Mouse (Mus musculus): ENCODE results near the gene Hamp2. TPM values are rescaled to one million over a fixed set of nuclear protein-coding genes. Genes with fewer than 3 reads are reported as not detected.
"Not testable (repeated sequence)": the region's sequence is repeated elsewhere in the genome, so short reads cannot be mapped to it uniquely, and the experiment has no call there.

Gene Hamp2
- polyA plus RNA-seq, 1 experiment from 2014 or later, result not detected

DNA sequence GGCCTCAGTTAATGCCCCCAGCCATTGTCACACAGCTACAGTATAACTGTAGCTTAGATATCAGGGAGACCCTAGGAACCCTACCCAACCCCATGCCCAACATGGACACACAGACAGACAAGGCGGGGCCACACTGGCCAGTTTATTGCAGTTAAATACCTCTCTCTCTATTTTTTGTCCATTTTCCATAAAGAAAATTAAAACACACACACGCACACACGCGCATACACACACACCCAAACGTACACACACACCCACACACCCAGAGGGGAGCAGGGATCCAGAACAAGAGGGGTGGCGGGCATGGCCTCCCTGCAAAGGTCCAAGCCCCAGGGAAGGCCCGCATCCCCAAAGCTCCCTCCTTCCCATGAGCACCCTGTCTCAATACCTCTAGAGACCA lies 21.4 kb upstream of the Hamp2 start:
- no peak for ATAC-seq (ENCODE audit: low read depth)
- H3K4me2 ChIP-seq, result no peak overlapping the region
- peaks cover 42% of the 10 kb centered on the region for H3K36me3 ChIP-seq
- no peaks in the 10 kb centered on the region for H3K9me3 ChIP-seq
- no peak overlapping the region for H3K9ac ChIP-seq
- no peaks in the 10 kb centered on the region for H3K4me1 ChIP-seq (replicated peaks)
- no peak overlapping the region for H3K27ac ChIP-seq (replicated peaks)
- no peak overlapping the region for H3K4me3 ChIP-seq
- WGBS, result 96% methylated on average over 7 of the region's 7 CpGs
- no peaks in the 10 kb centered on the region for H3K27me3 ChIP-seq

DNA sequence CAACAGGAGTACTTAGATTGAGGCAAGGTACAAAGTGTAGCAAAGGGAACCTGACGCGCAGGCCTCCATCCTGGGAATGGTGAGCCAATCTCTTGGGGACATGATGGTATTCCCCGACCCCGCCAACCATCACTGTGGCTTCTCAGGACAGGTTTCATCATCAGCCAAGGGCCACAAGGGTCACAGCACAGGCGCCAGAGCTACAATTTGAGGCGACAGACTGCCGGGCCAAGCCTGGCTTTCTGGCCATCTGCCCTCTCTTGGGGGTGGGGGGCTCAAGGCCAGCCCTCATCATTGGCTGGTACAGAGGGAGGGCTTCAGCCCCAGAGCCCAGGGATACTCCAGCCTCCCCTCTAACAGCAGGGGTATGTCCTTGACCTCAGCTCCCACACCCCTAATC lies 21.0 kb upstream of the Hamp2 start:
- WGBS, result 93% methylated on average over 7 of the region's 7 CpGs
- H3K36me3 ChIP-seq, result peaks cover 38% of the 10 kb centered on the region
- H3K4me1 ChIP-seq (replicated peaks); ATAC-seq (ENCODE audit: low read depth); H3K9ac ChIP-seq; H3K9me3 ChIP-seq; H3K27ac ChIP-seq (replicated peaks); H3K27me3 ChIP-seq; H3K4me2 ChIP-seq; H3K4me3 ChIP-seq: not testable (repeated sequence)

- not testable (repeated sequence) for H3K4me3 ChIP-seq; H3K27ac ChIP-seq (replicated peaks); H3K9me3 ChIP-seq; H3K4me1 ChIP-seq (replicated peaks); ATAC-seq (ENCODE audit: low read depth); H3K27me3 ChIP-seq; H3K4me2 ChIP-seq; H3K9ac ChIP-seq
- peaks cover 30% of the 10 kb centered on the region for H3K36me3 ChIP-seq
- WGBS, result 67% methylated on average over 2 of the region's 2 CpGs
Observed at GRCm38 (mm10) chr7:30944706-30945105, 20.2 kb upstream of the Hamp2 start.

GRCm38 (mm10) chr7:30943909-30944635 lies 19.6 kb upstream of the Hamp2 start, which contains the start of gene Hamp:
Gene Hamp, minus strand, starts transcription at chr7:30944032.
- 78% methylated on average over 9 of the region's 9 CpGs for WGBS
- Histone ChIP-seq H3K27me3 (no peaks in the 10 kb centered on the region), H3K9ac (no peak within 1 kb of the TSS), H3K4me2 (no peak within 1 kb of the TSS), H3K4me1 (replicated peaks) (no peaks in the 10 kb centered on the region), H3K9me3 (no peaks in the 10 kb centered on the region), H3K27ac (replicated peaks) (no peak within 1 kb of the TSS), H3K4me3 (no peak within 1 kb of the TSS), H3K36me3 (peaks cover 24% of the 10 kb centered on the region)
- ATAC-seq (ENCODE audit: low read depth), result no peak

DNA sequence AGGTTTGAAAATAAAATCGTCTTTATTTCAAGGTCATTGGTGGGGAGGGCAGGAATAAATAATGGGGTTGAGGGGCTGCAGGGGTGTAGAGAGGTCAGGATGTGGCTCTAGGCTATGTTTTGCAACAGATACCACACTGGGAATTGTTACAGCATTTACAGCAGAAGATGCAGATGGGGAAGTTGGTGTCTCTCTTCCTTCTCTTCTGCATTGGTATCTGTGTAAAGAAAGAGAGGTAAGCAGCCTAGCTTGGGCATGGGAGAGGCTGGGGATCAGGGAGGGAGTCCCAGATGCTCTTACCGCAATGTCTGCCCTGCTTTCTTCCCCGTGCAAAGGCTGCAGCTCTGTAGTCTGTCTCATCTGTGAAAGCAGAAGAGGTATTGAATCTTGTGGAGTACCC lies 17.9 kb upstream of the Hamp2 start:
- WGBS, result 65% methylated on average over 3 of the region's 3 CpGs
- ATAC-seq (ENCODE audit: low read depth), result not testable (repeated sequence)

GRCm38 (mm10) chr7:30940070-30940469 lies 15.6 kb upstream of the Hamp2 start:
- WGBS, result 77% methylated on average over 1 of the region's 1 CpGs
- not testable (repeated sequence) for H3K9me3 ChIP-seq; H3K9ac ChIP-seq; H3K4me3 ChIP-seq; H3K27ac ChIP-seq (replicated peaks); H3K4me1 ChIP-seq (replicated peaks); H3K4me2 ChIP-seq; ATAC-seq (ENCODE audit: low read depth); H3K36me3 ChIP-seq; H3K27me3 ChIP-seq

More for the DNA sequence above, 17.9 kb upstream of the Hamp2 start:
- H3K27ac ChIP-seq (replicated peaks); H3K27me3 ChIP-seq; H3K4me1 ChIP-seq (replicated peaks); H3K4me3 ChIP-seq; H3K9me3 ChIP-seq; H3K9ac ChIP-seq; H3K4me2 ChIP-seq: not testable (repeated sequence)
- peaks cover 15% of the 10 kb centered on the region for H3K36me3 ChIP-seq

DNA sequence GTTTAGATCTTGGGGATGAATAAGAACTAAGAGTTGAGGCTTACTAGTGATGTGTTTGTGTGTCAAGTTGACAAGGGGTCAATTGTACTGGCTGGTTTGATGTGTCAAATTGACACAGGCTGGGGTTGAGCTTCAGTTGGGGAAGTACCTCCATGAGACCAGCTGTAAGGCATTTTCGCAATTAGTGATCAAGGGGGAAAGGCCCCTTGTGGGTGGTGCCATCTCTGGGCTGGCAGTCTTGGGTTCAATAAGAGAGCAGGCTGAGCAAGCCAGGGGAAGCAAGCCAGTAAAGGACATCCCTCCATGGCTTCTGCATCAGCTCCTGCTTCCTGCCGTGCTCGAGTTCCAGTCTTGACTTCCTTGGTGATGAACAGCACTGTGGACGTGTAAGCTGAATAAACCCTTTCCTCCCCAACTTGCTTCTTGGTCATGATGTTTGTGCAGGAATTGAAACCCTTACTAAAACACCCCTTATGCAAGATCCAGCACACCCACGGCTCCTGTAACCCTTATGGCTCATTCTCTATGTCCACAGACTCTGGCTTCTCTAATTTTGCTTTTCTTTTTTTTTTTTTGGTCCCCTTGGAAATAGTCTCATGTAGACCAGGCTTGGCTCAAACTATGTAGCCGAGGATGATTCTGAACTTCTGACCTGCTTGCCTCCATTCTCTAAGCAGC lies 11.1 kb upstream of the Hamp2 start:
- H3K4me1 ChIP-seq (replicated peaks); H3K27me3 ChIP-seq; H3K4me3 ChIP-seq; H3K9me3 ChIP-seq; H3K27ac ChIP-seq (replicated peaks); H3K4me2 ChIP-seq; ATAC-seq (ENCODE audit: low read depth); H3K36me3 ChIP-seq; H3K9ac ChIP-seq: not testable (repeated sequence)
- WGBS, result 85% methylated on average over 6 of the region's 6 CpGs

DNA sequence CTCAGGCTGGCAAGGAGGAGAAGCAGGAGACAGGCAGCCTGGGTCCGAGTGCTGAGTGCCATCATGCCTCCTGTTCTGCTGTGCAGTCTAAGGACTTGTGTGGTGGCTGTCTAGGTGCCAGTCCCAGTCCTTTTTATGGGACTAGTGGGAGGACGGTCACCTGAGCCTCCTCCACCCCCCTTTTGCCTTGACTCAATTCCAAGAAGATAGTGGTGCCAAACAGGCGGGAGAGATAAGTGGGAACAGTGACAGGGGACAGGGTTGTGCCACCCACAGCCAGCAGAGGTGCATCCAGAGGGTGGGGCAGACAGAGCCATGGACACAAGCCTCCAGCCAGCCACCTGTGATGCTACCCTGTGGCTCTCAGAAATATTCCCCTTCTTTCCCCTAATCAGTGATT lies 410 bp downstream of the Hamp2 start:
- Histone ChIP-seq H3K9ac (no peak overlapping the region), H3K9me3 (no peaks in the 10 kb centered on the region), H3K36me3 (no peaks in the 10 kb centered on the region), H3K4me2 (no peak overlapping the region), H3K27ac (replicated peaks) (no peak overlapping the region), H3K4me1 (replicated peaks) (no peaks in the 10 kb centered on the region), H3K4me3 (no peak overlapping the region), H3K27me3 (no peaks in the 10 kb centered on the region)
- WGBS, result 71% methylated on average over 3 of the region's 3 CpGs
- ATAC-seq (ENCODE audit: low read depth), result no peak

- not testable (repeated sequence) for H3K27me3 ChIP-seq; H3K4me1 ChIP-seq (replicated peaks); H3K27ac ChIP-seq (replicated peaks); H3K9ac ChIP-seq; H3K4me3 ChIP-seq; H3K36me3 ChIP-seq; H3K4me2 ChIP-seq; ATAC-seq (ENCODE audit: low read depth); H3K9me3 ChIP-seq
- WGBS, result 55% methylated on average over 3 of the region's 3 CpGs
Observed at GRCm38 (mm10) chr7:30922490-30922889, 2.0 kb downstream of the Hamp2 start.

DNA sequence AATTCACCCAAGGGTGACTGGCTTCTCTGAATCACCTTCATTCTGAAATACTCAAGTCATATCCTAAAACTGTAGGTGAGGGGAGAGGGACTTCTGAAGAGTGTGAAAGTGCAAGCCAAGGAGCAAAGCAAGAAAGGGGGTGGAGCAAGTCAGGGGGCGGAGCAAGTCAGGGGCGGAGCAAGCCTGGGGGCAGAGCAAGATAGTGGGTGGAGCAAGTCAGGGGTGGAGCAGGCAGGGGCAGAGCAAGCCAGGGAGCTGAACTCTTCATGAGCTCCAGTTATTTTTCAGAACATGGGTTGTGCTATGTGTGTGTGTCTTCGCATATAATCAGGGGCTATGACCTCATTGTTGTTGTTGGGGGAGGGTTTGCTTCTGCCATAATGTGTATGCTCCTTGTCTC lies 4.3 kb downstream of the Hamp2 start:
- 54% methylated on average over 3 of the region's 3 CpGs for WGBS
- Histone ChIP-seq H3K9me3 (no peaks in the 10 kb centered on the region), H3K4me2 (no peak overlapping the region), H3K4me3 (no peak overlapping the region), H3K27ac (replicated peaks) (no peak overlapping the region), H3K4me1 (replicated peaks) (no peaks in the 10 kb centered on the region), H3K27me3 (no peaks in the 10 kb centered on the region), H3K36me3 (no peaks in the 10 kb centered on the region), H3K9ac (no peak overlapping the region)
- no peak for ATAC-seq (ENCODE audit: low read depth)

DNA sequence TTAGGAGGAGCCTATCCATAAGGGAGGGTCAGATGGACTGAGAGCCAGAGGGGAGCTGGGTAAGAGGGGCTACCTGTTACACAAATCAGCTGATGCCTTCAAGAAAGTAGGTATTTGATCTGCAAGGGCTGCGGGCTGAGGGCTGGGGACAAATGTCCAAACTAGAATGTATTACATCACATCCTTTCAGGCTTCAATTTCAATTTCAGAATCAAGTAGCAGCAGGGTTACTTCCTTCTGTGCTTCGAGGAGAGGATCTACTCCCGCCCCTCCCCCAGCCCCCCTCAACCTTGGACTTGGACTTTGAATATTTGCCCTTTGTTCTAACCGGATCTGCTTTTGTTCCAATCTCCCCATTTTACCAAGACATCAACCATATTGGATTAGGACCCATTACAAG lies 7.3 kb downstream of the Hamp2 start:
- Histone ChIP-seq H3K4me2 (no peak overlapping the region), H3K9me3 (no peaks in the 10 kb centered on the region), H3K9ac (no peak overlapping the region), H3K4me3 (no peak overlapping the region), H3K27me3 (no peaks in the 10 kb centered on the region), H3K27ac (replicated peaks) (no peak overlapping the region), H3K36me3 (no peaks in the 10 kb centered on the region), H3K4me1 (replicated peaks) (no peaks in the 10 kb centered on the region)
- WGBS, result 63% methylated on average over 4 of the region's 4 CpGs
- ATAC-seq (ENCODE audit: low read depth), result no peak

GRCm38 (mm10) chr7:30916713-30917112 lies 7.8 kb downstream of the Hamp2 start:
- no peak for ATAC-seq (ENCODE audit: low read depth)
- WGBS, result 42% methylated on average over 6 of the region's 6 CpGs

DNA sequence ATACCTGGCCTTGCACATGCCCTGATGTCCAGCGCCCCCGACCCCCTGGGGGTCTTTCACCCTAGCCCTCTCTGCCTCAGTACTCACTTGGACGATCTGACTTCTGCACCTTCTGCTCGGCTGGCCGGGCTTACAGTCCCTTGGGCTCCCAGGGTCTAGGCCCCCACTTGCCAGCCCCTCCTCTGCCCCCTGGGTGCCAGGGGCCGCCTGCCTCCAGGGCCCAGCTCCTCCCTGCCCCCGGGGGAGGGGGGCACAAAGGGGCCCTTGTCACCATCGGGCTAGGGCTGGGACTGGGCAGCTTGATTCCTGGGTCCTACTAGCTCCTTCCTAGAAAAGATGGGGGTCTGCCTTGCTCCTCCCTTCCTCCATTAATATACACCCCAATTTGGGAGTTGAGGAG lies 9.7 kb downstream of the Hamp2 start, which contains the start of gene Mag:
Gene Mag (minus strand): TSS at position 142 of the 400 bp plus-strand sequence.
- H3K4me1 ChIP-seq (replicated peaks), result no peaks in the 10 kb centered on the region
- WGBS, result 80% methylated on average over 8 of the region's 8 CpGs
- H3K27me3 ChIP-seq, result no peaks in the 10 kb centered on the region
- no peak within 1 kb of the TSS for H3K4me3 ChIP-seq
- no peak within 1 kb of the TSS for H3K27ac ChIP-seq (replicated peaks)
- no peaks in the 10 kb centered on the region for H3K9me3 ChIP-seq
- no peak within 1 kb of the TSS for H3K4me2 ChIP-seq
- no peak for ATAC-seq (ENCODE audit: low read depth)
- no peaks in the 10 kb centered on the region for H3K36me3 ChIP-seq
- H3K9ac ChIP-seq, result no peak within 1 kb of the TSS

More at GRCm38 (mm10) chr7:30916713-30917112, 7.8 kb downstream of the Hamp2 start:
- H3K4me1 ChIP-seq (replicated peaks), result no peaks in the 10 kb centered on the region
- H3K27me3 ChIP-seq, result no peaks in the 10 kb centered on the region
- H3K9me3 ChIP-seq, result no peaks in the 10 kb centered on the region
- H3K4me3 ChIP-seq, result no peak overlapping the region
- H3K4me2 ChIP-seq, result no peak overlapping the region
- no peaks in the 10 kb centered on the region for H3K36me3 ChIP-seq
- no peak overlapping the region for H3K27ac ChIP-seq (replicated peaks)
- H3K9ac ChIP-seq, result no peak overlapping the region
